ENCODE assay signal across 8 mouse cellular contexts in the genomic region with DNA sequence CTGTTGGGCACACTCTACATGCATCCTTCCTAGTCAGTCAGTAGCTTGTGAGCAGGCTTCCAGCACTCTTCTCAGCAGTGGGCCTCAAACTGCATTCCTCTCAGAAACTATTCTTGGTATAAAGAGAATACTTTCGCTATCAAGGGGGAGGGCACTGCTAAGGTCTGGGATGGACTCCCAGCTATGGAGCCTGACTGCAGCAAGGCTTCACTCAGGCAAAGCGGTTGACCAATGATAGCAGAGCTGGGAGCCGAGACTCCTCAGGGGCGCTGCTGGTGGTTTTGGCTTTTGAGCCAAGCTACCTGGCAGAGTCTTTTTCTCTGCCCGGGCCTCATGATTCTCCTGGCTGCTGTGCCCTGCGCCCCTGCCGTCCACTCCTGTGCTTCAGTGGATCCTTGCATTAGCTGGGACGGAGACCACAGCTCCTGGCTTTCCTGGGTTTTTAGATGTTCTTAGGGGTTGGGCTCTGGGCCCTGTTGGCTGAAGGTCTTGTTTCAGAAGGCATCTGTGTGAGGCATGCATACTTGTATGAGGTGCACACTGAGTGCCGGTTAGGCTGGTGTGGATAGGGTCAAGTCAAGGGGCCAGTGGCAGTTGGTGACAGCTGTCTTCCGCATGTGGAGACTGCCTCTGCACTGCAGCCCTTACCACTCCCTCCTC. TPM values are rescaled to one million over a fixed set of nuclear protein-coding genes. Genes with fewer than 3 reads are reported as not detected.
DNase-seq lines count a peak whose midpoint lies in the region; ATAC-seq and TF ChIP-seq lines count a peak whose summit lies in the region.
"Had no signal": no experiment of that assay in that cellular context is flagged by ENCODE, and none has a peak within 500 bp of the region (broad histone marks: within the 10 kb centered on the region; RNA-seq: fewer than 3 reads in every experiment).

No protein-coding gene starts in this region.

- H3K27ac ChIP-seq in embryonic facial prominence, embryonic 11.5 days (replicated peaks; ENCODE audit: low read depth, low read length) = peak overlapping the region; percentile 47; the same call in 1 of the 2 replicates
- H3K27ac ChIP-seq in midbrain, postnatal 0 days (ENCODE audit: low read depth, low read length) = peak overlapping the region; percentile 55; the same call in 1 of the 2 replicates

- no peak for ATAC-seq in embryonic facial prominence, embryonic 11.5 days (replicated peaks; ENCODE audit: insufficient number of reproducible peaks, low FRiP score, low TSS enrichment, low read depth)
- no peak for ATAC-seq in midbrain, postnatal 0 days (ENCODE audit: low FRiP score)

- peak; percentile 64 for DNase-seq in adrenal gland, postnatal 10 days
- peak; percentile 65 for DNase-seq in embryonic facial prominence, embryonic 11.5 days (ENCODE audit: low spot score)
- DNase-seq in heart, postnatal 14 days = peak; percentile 55 to 75
- peak; percentile 45 to 46 for DNase-seq in kidney, postnatal 36 days
- DNase-seq in midbrain, postnatal 0 days (ENCODE audit: low spot score) = peak; percentile 45
- DNase-seq in urinary bladder, adult 18-20 months (ENCODE audit: low spot score in 2 of 2) = no peak
- DNase-seq in layer of hippocampus, adult 9-11 months = no peak

- no peak overlapping the region for H3K4me2 ChIP-seq in embryonic facial prominence, embryonic 11.5 days (ENCODE audit: low read depth, low read length)
- H3K4me2 ChIP-seq in midbrain, postnatal 0 days (ENCODE audit: low read depth, low read length, poor library complexity, severe bottlenecking) = no peak overlapping the region

- no peak overlapping the region for H3K4me3 ChIP-seq in embryonic facial prominence, embryonic 11.5 days (ENCODE audit: low read depth, low read length)
- no peak overlapping the region for H3K4me3 ChIP-seq in midbrain, postnatal 0 days (ENCODE audit: low read depth, low read length)
- H3K4me3 ChIP-seq: megakaryocyte, embryonic 14.5 days had no signal

- H3K9me3 ChIP-seq in embryonic facial prominence, embryonic 11.5 days (replicated peaks; ENCODE audit: control insufficient read depth, low read length) = no peaks in the 10 kb centered on the region
- no peaks in the 10 kb centered on the region for H3K9me3 ChIP-seq in midbrain, postnatal 0 days (ENCODE audit: low read length)
- H3K9me3 ChIP-seq: megakaryocyte, embryonic 14.5 days had no signal

- TF ChIP-seq CTCF in midbrain, postnatal 0 days (IDR thresholded peaks at IDR 0.05) = no peak

- no peaks in the 10 kb centered on the region for H3K36me3 ChIP-seq in embryonic facial prominence, embryonic 11.5 days (replicated peaks; ENCODE audit: control insufficient read depth, insufficient read depth, low read depth, low read length)
- H3K36me3 ChIP-seq in midbrain, postnatal 0 days (ENCODE audit: insufficient read depth, low read length) = no peaks in the 10 kb centered on the region

- intact Hi-C loops in heart, postnatal 14 days (cut with DNase I) = no loop called here

- peaks cover 9% of the 10 kb centered on the region for H3K4me1 ChIP-seq in embryonic facial prominence, embryonic 11.5 days (ENCODE audit: control insufficient read depth, insufficient read depth, low read length)
- peaks cover 12% of the 10 kb centered on the region for H3K4me1 ChIP-seq in midbrain, postnatal 0 days (ENCODE audit: insufficient read depth, low read length)
- H3K4me1 ChIP-seq: megakaryocyte, embryonic 14.5 days had no signal

- WGBS in embryonic facial prominence, embryonic 11.5 days = 32% methylated on average over 10 of the region's 10 CpGs
- WGBS in midbrain, postnatal 0 days = 48% methylated on average over 10 of the region's 10 CpGs

- no peaks in the 10 kb centered on the region for H3K27me3 ChIP-seq in embryonic facial prominence, embryonic 11.5 days (ENCODE audit: control insufficient read depth, insufficient read depth, low read length)
- no peaks in the 10 kb centered on the region for H3K27me3 ChIP-seq in midbrain, postnatal 0 days (ENCODE audit: insufficient read depth, low read length)

- no peak overlapping the region for H3K9ac ChIP-seq in embryonic facial prominence, embryonic 11.5 days (replicated peaks; ENCODE audit: low read length)
- no peak overlapping the region for H3K9ac ChIP-seq in midbrain, postnatal 0 days (replicated peaks; ENCODE audit: low read length, poor library complexity, severe bottlenecking)

RNA-seq across cellular contexts. Expression of a gene that starts 28.6 kb away (rescaled TPM):
- total RNA-seq in adrenal gland, postnatal 10 days (2021) = 10 to 100 TPM; 24.2 to 30.6 TPM
- 19.8 and 20.5 TPM in 2 replicates for polyA plus RNA-seq in embryonic facial prominence, embryonic 11.5 days (2014; fragmentation: Nextera tagmentation; extraction: Ambion mirVana)
- 10 to 100 TPM; 28.3 to 28.7 TPM for total RNA-seq in heart, postnatal 14 days (2021)
- 65.4 and 80.9 TPM in 2 replicates for total RNA-seq in midbrain, postnatal 0 days (2014; rRNA removed)
- 43.5 and 43.8 TPM in 2 replicates for polyA plus RNA-seq in midbrain, postnatal 0 days (2015; fragmentation: Nextera tagmentation; extraction: Ambion mirVana)

Comparison
In these comparisons a context has a peak if more than half of its experiments do, and no peak if none do; other contexts are left out.
1. DNase-seq: peak in adrenal gland, postnatal 10 days (single experiment), embryonic facial prominence, embryonic 11.5 days (single experiment), heart, postnatal 14 days (2 of 2), kidney, postnatal 36 days (2 of 2) and midbrain, postnatal 0 days (single experiment); none in urinary bladder, adult 18-20 months (0 of 2) and layer of hippocampus, adult 9-11 months (single experiment).